ENCODE assay signal across 8 mouse cellular contexts in the genomic region with DNA sequence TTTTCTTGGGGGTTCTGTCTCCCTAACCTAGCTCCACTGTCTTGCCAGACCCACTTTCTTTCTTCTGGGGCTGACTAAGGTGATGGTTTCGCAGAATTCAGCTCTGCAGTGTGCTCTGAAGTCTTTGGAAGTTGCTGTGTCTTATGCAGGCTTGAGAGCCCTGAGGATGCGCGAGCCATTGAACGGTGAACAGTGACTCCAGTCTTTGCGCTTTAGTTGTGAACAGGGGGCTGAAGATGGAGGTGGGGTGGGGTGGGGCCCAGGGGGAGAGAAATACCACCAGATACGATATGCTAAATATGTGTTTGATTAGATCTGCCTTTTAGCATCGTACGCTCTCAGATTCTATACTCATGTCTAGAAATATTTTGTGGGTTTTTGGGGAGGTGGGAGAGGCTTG. TPM values are rescaled to one million over a fixed set of nuclear protein-coding genes. Genes with fewer than 3 reads are reported as not detected.
A peak's percentile ranks its signal among the peaks of the same experiment; 100 is the strongest.
DNase-seq lines count a peak whose midpoint lies in the region; ATAC-seq and TF ChIP-seq lines count a peak whose summit lies in the region.

No protein-coding gene starts in this region.

- no peak overlapping the region for H3K4me3 ChIP-seq in kidney, adult 2 months (ENCODE audit: insufficient read depth, low read depth, low read length)
- H3K4me3 ChIP-seq in embryonic facial prominence, embryonic 11.5 days (ENCODE audit: low read depth, low read length): peak overlapping the region; percentile 88
- peak overlapping the region; percentile 84 for H3K4me3 ChIP-seq in hindbrain, embryonic 15.5 days
- H3K4me3 ChIP-seq in midbrain, embryonic 15.5 days: peak overlapping the region; percentile 68

- no peaks in the 10 kb centered on the region for H3K27me3 ChIP-seq in kidney, adult 2 months (replicated peaks; ENCODE audit: control insufficient read depth, insufficient read depth, low read length)
- no peaks in the 10 kb centered on the region for H3K27me3 ChIP-seq in embryonic facial prominence, embryonic 11.5 days (ENCODE audit: control insufficient read depth, insufficient read depth, low read length)
- no peaks in the 10 kb centered on the region for H3K27me3 ChIP-seq in hindbrain, embryonic 15.5 days
- no peaks in the 10 kb centered on the region for H3K27me3 ChIP-seq in midbrain, embryonic 15.5 days (replicated peaks)

- TF ChIP-seq CTCF in kidney, adult 2 months (conservative IDR thresholded peaks at IDR 0.05; ENCODE audit: insufficient read depth, insufficient read length, low read depth, low read length): no peak

- 0 out of 2 replicates have a peak overlapping the region, but pooled peaks have one; percentile 15 for H3K27ac ChIP-seq in kidney, adult 2 months (ENCODE audit: insufficient read depth, low read depth, low read length)
- 0 out of 2 replicates have a peak overlapping the region, but pooled peaks have one; percentile 36 for H3K27ac ChIP-seq in embryonic facial prominence, embryonic 11.5 days (replicated peaks; ENCODE audit: low read depth, low read length)
- peak overlapping the region; percentile 84 for H3K27ac ChIP-seq in hindbrain, embryonic 15.5 days (replicated peaks)
- H3K27ac ChIP-seq in midbrain, embryonic 15.5 days: peak overlapping the region; percentile 65

- no peak for DNase-seq in kidney, adult 2 months
- no peak for DNase-seq in kidney, postnatal 36 days
- no peak for DNase-seq in embryonic facial prominence, embryonic 11.5 days (ENCODE audit: low spot score)
- no peak for DNase-seq in frontal cortex, adult 2 months (ENCODE audit: extremely low spot score in 1 of 2, low spot score in 1 of 2)
- DNase-seq in testis, postnatal 10 days (ENCODE audit: low spot score): no peak
- DNase-seq in frontal cortex, postnatal 25 days (ENCODE audit: low spot score in 2 of 2): no peak

- H3K36me3 ChIP-seq in kidney, adult 2 months (ENCODE audit: control insufficient read depth, insufficient read depth, low read length): no peaks in the 10 kb centered on the region; the same call in 1 of the 2 replicates
- H3K36me3 ChIP-seq in embryonic facial prominence, embryonic 11.5 days (replicated peaks; ENCODE audit: control insufficient read depth, insufficient read depth, low read depth, low read length): no peaks in the 10 kb centered on the region
- H3K36me3 ChIP-seq in hindbrain, embryonic 15.5 days: no peaks in the 10 kb centered on the region
- H3K36me3 ChIP-seq in midbrain, embryonic 15.5 days (replicated peaks): no peaks in the 10 kb centered on the region

- peaks cover 12% of the 10 kb centered on the region; the same call in 1 of the 2 replicates for H3K4me1 ChIP-seq in kidney, adult 2 months (ENCODE audit: control insufficient read depth, insufficient read depth, low read length)
- H3K4me1 ChIP-seq in embryonic facial prominence, embryonic 11.5 days (ENCODE audit: control insufficient read depth, insufficient read depth, low read length): no peaks in the 10 kb centered on the region
- peaks cover 60% of the 10 kb centered on the region for H3K4me1 ChIP-seq in hindbrain, embryonic 15.5 days (replicated peaks)
- peaks cover 36% of the 10 kb centered on the region for H3K4me1 ChIP-seq in midbrain, embryonic 15.5 days

- WGBS in kidney, adult 2 months: 81% methylated on average over 8 of the region's 8 CpGs
- WGBS in embryonic facial prominence, embryonic 11.5 days: 79% methylated on average over 8 of the region's 8 CpGs
- 83% methylated on average over 8 of the region's 8 CpGs for WGBS in hindbrain, embryonic 15.5 days
- WGBS in midbrain, embryonic 15.5 days: 84% methylated on average over 8 of the region's 8 CpGs

- H3K9me3 ChIP-seq in embryonic facial prominence, embryonic 11.5 days (replicated peaks; ENCODE audit: control insufficient read depth, low read length): no peaks in the 10 kb centered on the region
- H3K9me3 ChIP-seq in hindbrain, embryonic 15.5 days: no peaks in the 10 kb centered on the region
- no peaks in the 10 kb centered on the region for H3K9me3 ChIP-seq in midbrain, embryonic 15.5 days

- TF ChIP-seq POLR2A in kidney, adult 2 months (IDR thresholded peaks at IDR 0.05; ENCODE audit: low read depth, low read length): no peak

- H3K4me2 ChIP-seq in embryonic facial prominence, embryonic 11.5 days (ENCODE audit: low read depth, low read length): peak overlapping the region; percentile 38
- peak overlapping the region; percentile 75 for H3K4me2 ChIP-seq in hindbrain, embryonic 15.5 days
- peak overlapping the region; percentile 77 for H3K4me2 ChIP-seq in midbrain, embryonic 15.5 days

- H3K9ac ChIP-seq in embryonic facial prominence, embryonic 11.5 days (replicated peaks; ENCODE audit: low read length): no peak overlapping the region; the same call in 1 of the 2 replicates
- peak overlapping the region; percentile 32; the same call in 1 of the 2 replicates for H3K9ac ChIP-seq in hindbrain, embryonic 15.5 days
- peak overlapping the region; percentile 7; the same call in 1 of the 2 replicates for H3K9ac ChIP-seq in midbrain, embryonic 15.5 days

- ATAC-seq in embryonic facial prominence, embryonic 11.5 days (replicated peaks; ENCODE audit: insufficient number of reproducible peaks, low FRiP score, low TSS enrichment, low read depth): no peak
- no peak for ATAC-seq in hindbrain, embryonic 15.5 days (ENCODE audit: low FRiP score, low read depth)
- ATAC-seq in midbrain, embryonic 15.5 days (replicated peaks): no peak

RNA-seq across cellular contexts. Expression of a gene that starts 2.2 kb away (rescaled TPM):
- polyA plus RNA-seq in kidney, adult 2 months (2012; rRNA removed): 27.1 and 30.8 TPM in 2 replicates
- 17.2 and 20.7 TPM in 2 replicates for polyA plus RNA-seq in embryonic facial prominence, embryonic 11.5 days (2014; fragmentation: Nextera tagmentation; extraction: Ambion mirVana)
- 8.6 and 8.8 TPM in 2 replicates for polyA plus RNA-seq in hindbrain, embryonic 15.5 days (2015; fragmentation: Nextera tagmentation; extraction: Ambion mirVana)
- polyA plus RNA-seq in midbrain, embryonic 15.5 days (2015; fragmentation: Nextera tagmentation; extraction: Ambion mirVana): 5.6 and 7.0 TPM in 2 replicates
- polyA plus RNA-seq in frontal cortex, adult 2 months (2012; rRNA removed): 31.9 and 33.3 TPM in 2 replicates

RNA-seq across cellular contexts. Expression of a gene that starts 17.4 kb away (rescaled TPM):
- polyA plus RNA-seq in kidney, adult 2 months (2012; rRNA removed): not detected in 2 replicates
- not detected in 2 replicates for polyA plus RNA-seq in embryonic facial prominence, embryonic 11.5 days (2014; fragmentation: Nextera tagmentation; extraction: Ambion mirVana)
- 0.16 TPM in 1 of 2 replicates, not detected in the other for polyA plus RNA-seq in hindbrain, embryonic 15.5 days (2015; fragmentation: Nextera tagmentation; extraction: Ambion mirVana)
- not detected in 2 replicates for polyA plus RNA-seq in midbrain, embryonic 15.5 days (2015; fragmentation: Nextera tagmentation; extraction: Ambion mirVana)
- 0.18 TPM in 1 of 2 replicates, not detected in the other for polyA plus RNA-seq in frontal cortex, adult 2 months (2012; rRNA removed)

RNA-seq across cellular contexts. Expression of a gene that starts 48.0 kb away (rescaled TPM):
- polyA plus RNA-seq in kidney, adult 2 months (2012; rRNA removed): not detected in 2 replicates
- polyA plus RNA-seq in embryonic facial prominence, embryonic 11.5 days (2014; fragmentation: Nextera tagmentation; extraction: Ambion mirVana): not detected in 2 replicates
- polyA plus RNA-seq in hindbrain, embryonic 15.5 days (2015; fragmentation: Nextera tagmentation; extraction: Ambion mirVana): not detected in 2 replicates
- polyA plus RNA-seq in midbrain, embryonic 15.5 days (2015; fragmentation: Nextera tagmentation; extraction: Ambion mirVana): not detected in 2 replicates
- polyA plus RNA-seq in frontal cortex, adult 2 months (2012; rRNA removed): not detected in 2 replicates

Comparison
In these comparisons a context has a peak if more than half of its experiments do, and no peak if none do; other contexts are left out.
1. H3K27ac ChIP-seq: peak in every context shown above with its lines; median percentile 84 in hindbrain, embryonic 15.5 days; 65 in midbrain, embryonic 15.5 days; 36 in embryonic facial prominence, embryonic 11.5 days; 15 in kidney, adult 2 months.